ENCODE assay signal across 24 mouse cellular contexts in the genomic region with DNA sequence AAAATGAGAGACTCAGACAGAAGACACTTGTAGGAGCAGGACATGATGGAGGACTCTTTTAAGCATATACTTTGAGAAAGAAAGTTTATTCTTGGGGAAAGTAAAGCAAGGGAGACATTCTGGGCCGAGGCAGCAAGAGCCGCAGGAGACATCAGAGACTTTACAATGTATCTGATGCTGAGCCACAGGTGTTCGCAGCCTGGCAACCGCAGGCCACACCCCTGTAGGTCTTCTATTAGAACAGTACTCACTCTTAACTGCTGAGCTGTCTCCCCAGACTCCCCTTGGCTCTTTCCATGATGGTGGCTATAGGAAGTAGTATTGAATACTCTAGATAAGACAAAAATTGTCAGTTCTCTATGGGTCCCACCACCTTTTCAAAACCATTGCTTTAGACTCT.
"Had no signal": no experiment of that assay in that cellular context is flagged by ENCODE, and none has a peak within 500 bp of the region (broad histone marks: within the 10 kb centered on the region; RNA-seq: fewer than 3 reads in every experiment).

No protein-coding gene starts in this region.

- H3K4me2 ChIP-seq: heart, embryonic 11.5 days; hindbrain, embryonic 12.5 days; hindbrain, embryonic 14.5 days; intestine, embryonic 15.5 days; limb, embryonic 12.5 days had no signal

- H3K4me1 ChIP-seq: intestine, embryonic 15.5 days had no signal

- H3K27ac ChIP-seq: gastrocnemius, adult 2 months; hindbrain, embryonic 10.5 days; hindbrain, embryonic 12.5 days; hindbrain, embryonic 14.5 days; intestine, embryonic 15.5 days; layer of hippocampus, adult 2 months; left cerebral cortex, adult 2 months; limb, embryonic 10.5 days; limb, embryonic 12.5 days had no signal

- H3K36me3 ChIP-seq: hindbrain, embryonic 10.5 days; hindbrain, embryonic 12.5 days; intestine, embryonic 15.5 days; limb, embryonic 10.5 days; limb, embryonic 12.5 days had no signal

- DNase-seq: gastrocnemius, adult 2 months; gastrocnemius, postnatal 10 days; gastrocnemius, postnatal 25 days; heart, adult 18-20 months; heart, postnatal 4 days; kidney, adult 18-20 months; kidney, adult 8-10 months; kidney, postnatal 10 days; kidney, postnatal 25 days; kidney, postnatal 4 days; liver had no signal

- H3K4me3 ChIP-seq: gastrocnemius, adult 2 months; hindbrain, embryonic 10.5 days; hindbrain, embryonic 12.5 days; intestine, embryonic 15.5 days; layer of hippocampus, adult 2 months; left cerebral cortex, adult 2 months; limb, embryonic 10.5 days; limb, embryonic 12.5 days had no signal

- H3K9me3 ChIP-seq: hindbrain, embryonic 10.5 days; hindbrain, embryonic 12.5 days; intestine, embryonic 15.5 days; limb, embryonic 10.5 days; limb, embryonic 12.5 days had no signal

- ATAC-seq: forebrain, embryonic 16.5 days; hindbrain, embryonic 16.5 days; inflammation-experienced regulatory T-cells, adult 6 months; intestine, embryonic 15.5 days; intestine, postnatal 0 days had no signal

- H3K9ac ChIP-seq: hindbrain, embryonic 12.5 days; hindbrain, embryonic 14.5 days; intestine, embryonic 15.5 days; limb, embryonic 12.5 days had no signal

- H3K27me3 ChIP-seq: intestine, embryonic 15.5 days; limb, embryonic 12.5 days had no signal
